Mouse (Mus musculus) mammary gland, adult 2 months (tissue): Measurements from ENCODE around the gene Lrrfip1. TPM values are rescaled to one million over a fixed set of nuclear protein-coding genes. Genes with fewer than 3 reads are reported as not detected.

Source experiments
- polyA plus RNA-seq: library from polyadenylated mRNA; depleted of rRNA; stranded (reverse); fragments of >200 nt; gene quantifications from 2 replicates; pipeline ENCODE4 v1.2.3, GENCODE M21; 2012; ENCODE audit warnings: low replicate concordance; rRNA removed

Lrrfip1 gene
- polyA plus RNA-seq, result 11.5 and 21.7 TPM in 2 replicates

DNA sequence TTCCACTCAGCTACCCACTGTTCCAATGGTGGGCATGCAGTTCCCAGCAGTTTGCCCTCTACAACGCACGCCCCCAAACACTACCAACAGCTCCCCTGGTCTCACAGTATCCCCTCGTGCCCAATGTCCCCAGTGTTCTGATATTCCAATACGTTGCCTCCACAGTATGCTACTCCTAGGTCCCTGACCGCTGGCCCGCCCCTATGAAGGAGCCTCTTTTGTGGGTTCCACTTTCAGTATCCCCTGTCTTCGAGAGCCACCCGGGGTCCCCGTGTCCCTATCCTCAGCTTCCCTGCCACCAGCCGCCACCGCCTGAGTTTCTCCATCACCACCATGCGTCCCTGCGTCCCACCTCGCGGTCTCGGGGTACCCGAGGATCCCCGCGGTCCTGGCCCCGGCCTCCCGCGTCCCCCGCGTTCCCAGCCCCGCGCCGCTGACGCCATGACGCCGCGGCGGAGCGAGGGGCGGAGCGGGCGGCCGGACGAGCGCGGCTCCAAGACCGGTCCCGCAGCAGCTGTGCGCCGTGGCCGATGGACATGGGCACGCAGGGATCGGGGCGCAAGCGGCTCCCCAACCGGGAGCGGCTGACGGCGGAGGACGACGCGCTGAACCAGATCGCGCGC lies at the start of gene Lrrfip1:
Lrrfip1 (plus strand) TSS at position 470 of the 623 bp plus-strand sequence.

DNA sequence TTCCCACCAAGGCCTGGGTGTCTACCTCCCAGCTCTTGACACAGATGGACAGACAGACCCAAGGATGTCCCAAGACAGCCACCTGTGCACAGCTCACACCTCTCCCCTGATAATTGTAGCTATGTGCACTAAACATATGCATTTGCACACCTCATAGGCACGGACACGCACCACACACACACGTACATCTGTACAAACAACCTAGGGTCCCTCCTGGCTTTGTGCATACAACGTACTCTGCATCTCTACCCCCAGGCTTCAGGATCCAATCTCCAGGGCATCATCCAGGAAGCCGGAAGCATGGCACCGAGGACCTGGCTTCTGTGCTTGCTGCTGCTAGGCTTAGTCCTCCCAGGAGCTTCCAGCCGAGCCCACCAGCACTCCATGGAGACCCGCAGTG lies 45.7 kb upstream of the Lrrfip1 start, which contains the start of gene Prlh:
Prlh (plus strand) TSS at position 301 of the 400 bp plus-strand sequence.

DNA sequence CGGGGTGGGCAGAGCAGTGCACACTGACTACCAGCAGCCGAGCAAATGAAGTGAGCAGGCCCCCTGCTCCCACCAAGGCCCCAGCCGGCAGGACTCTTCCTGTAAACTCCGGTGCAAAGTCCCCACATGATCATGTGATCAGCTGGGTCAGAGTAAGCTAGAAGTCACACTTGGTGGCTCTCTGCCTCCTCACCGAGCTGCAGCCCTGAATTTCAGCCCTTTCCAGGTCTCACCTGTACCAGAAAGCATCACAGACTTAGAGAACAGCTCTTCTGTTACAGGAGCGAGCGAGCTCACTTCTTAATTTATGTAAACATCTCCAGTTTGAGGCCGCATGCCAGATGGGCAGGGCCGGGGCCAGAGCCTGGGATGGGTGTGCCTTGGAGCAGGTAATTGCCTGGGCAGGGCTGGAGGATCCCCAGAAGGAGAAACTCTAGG lies 29.2 kb upstream of the Lrrfip1 start, which contains the start of gene Rab17:
Rab17 (minus strand) TSS at position 315 of the 438 bp plus-strand sequence.

GRCm38 (mm10) chr1:91144813-91145212 lies 146.3 kb downstream of the Lrrfip1 start, which contains the start of gene Rbm44:
Rbm44 (plus strand) TSS chr1:91145089.

Other genes with a start within 250 kb of the Lrrfip1 start
- gene Col6a3, start 154.8 kb upstream of the Lrrfip1 start, polyA plus RNA-seq, result 93.2 and 94.9 TPM in 2 replicates
- gene Mlph, start 83.7 kb upstream of the Lrrfip1 start, polyA plus RNA-seq, result 26.7 and 27.1 TPM in 2 replicates
- gene Prlh, start 45.6 kb upstream of the Lrrfip1 start, polyA plus RNA-seq, result not detected in 2 replicates
- gene Rab17, start 29.1 kb upstream of the Lrrfip1 start, polyA plus RNA-seq, result 3.6 and 4.0 TPM in 2 replicates
- not detected in 2 replicates for gene Rbm44, start 146.4 kb downstream of the Lrrfip1 start, polyA plus RNA-seq
- gene Ramp1, start 181.1 kb downstream of the Lrrfip1 start, polyA plus RNA-seq, result 20.0 and 37.1 TPM in 2 replicates